Mouse (Mus musculus) urinary bladder, adult 18-20 months (tissue): ENCODE measurements at regions not wholly inside any gene's neighbourhood (a gene's known extent, or its start where the extent isn't known, plus 50 kb on each side); places are given as distances from the start of the nearest gene placed in this dataset.

Source experiments
- DNase-seq, 2 experiments: peaks; one replicate each; pipeline ENCODE4 v3.0.0; 2022; ENCODE audit warnings: low spot score in 2 of 2, mixed read lengths in 2 of 2

DNA sequence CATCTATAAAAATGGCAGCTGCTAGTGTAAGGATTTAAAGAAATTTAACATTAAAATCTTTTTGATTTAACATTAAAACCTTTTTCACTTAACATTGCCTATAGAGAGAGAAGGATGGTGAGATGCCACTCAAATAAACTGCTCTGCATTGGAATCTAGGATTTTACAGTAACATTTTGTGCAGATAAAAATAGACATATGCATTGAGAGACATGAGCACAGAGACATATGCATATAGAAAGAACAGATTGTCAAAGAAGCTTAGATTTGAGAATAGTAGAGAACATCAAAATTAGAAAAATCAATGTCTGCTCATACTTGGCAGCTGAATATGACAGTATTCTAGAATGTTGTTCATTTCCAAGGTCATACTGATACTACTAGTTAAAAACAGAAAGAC is 220.2 kb downstream of the Arap2 start:
- DNase-seq, result no peak

DNA sequence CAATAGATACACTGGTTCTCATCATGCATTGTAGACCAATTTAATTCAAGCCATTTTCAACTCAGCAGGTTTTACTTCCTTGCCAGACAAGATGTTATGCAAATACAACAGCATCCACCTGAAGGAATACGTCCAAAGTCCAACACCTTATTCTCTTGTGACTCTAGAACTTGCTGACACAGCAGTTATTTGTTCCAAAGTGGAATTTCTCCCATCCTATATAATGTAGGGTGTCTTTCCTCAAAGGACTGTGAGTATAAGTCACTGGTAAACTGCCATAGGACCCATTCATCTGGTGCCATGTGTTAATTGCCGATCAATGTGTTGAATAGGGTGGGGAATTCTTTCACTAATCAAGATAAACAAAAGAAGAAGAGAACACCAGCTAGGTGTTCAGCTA is 226.7 kb downstream of the Arap2 start:
- no peak for DNase-seq

DNA sequence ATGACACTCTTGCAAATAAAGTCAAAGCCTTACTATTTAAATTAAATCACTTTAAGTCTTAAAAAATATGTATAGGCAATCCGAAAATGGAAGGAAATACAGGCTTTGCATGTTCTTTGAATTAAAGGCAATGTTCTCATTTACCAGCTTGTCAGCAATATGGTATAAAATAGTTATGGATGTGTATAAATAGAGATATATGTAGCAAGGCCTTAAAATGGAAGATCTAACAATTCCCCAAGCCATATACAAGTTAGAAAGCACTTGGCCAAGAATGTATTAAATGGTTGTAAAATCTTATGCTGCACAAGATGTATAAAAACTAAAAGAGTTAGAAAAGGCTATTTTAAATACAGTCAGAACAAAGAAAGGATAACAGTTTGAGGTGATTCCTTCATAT is 254.1 kb downstream of the Arap2 start:
- no peak for DNase-seq

DNA sequence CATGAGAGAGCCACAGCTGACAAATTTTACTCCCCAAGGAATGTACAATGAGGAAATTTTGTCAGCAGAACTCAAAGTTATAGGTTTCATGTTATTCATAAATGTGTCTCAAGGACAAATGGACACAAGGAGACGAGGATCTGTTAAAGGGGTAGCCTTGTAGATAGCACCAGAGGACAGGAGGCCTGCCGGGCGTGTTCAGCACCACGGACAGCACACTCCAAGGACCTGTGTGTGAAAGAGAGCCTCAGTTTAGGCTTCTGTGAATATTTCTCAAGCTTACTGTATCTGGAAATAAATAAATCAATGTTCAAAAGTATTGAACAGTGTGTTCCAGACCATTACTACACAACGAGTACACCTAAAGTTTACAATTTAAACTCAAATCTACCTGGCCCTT is 282.4 kb downstream of the Arap2 start:
- DNase-seq, result peak in 1 of 2 experiments; percentile 1

GRCm38 (mm10) chr5:62480967-62481366 is 285.0 kb downstream of the Arap2 start:
- no peak for DNase-seq

- no peak for DNase-seq
Measured at GRCm38 (mm10) chr5:62473412-62473811, 292.5 kb downstream of the Arap2 start.

DNA sequence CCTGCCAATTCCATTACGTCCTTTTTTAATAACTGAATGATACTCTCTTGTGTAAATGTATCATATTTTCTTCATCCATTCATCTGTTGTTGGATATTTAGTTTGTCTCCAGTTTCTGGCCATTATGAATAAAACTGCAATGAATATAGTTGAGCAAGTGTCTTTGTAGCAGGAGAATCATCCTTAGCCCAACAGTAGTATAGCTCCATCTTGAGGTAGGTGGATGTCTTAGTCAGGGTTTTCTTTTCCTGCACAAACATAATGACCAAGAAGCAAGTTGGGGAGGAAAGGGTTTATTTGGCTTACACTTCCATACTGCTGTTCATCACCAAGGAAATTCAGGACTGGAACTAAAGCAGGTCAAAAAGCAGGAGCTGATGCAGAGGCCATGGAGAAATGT is 299.2 kb downstream of the Arap2 start:
- DNase-seq, result no peak

DNA sequence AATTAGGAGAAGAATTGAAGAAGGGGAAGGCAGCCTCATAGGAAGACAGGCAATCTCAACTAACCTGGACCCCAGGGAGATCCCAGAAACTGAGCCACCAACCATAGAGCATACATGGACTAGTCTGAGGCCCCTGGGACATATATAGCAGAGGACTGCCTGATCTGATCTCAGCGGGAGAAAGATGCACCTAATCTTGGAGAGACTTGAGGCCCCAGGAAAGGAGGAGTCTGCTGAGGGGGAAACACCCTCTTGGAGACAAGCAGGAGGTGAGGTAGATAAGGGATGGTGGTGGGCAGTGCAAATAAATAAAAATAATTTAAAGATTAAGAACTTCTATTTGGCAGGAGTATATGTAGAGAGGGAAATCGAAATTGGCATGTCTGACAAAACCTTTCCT is 303.4 kb downstream of the Arap2 start:
- no peak for DNase-seq
